Mouse (Mus musculus) midbrain, postnatal 0 days (tissue): ENCODE measurements at regions not wholly inside any gene's neighbourhood (a gene's known extent, or its start where the extent isn't known, plus 50 kb on each side); places are given as distances from the start of the nearest gene placed in this dataset.

Source experiments
- ATAC-seq: fragments of 200-750 bp; cut with Nextera tagmentation; 2 replicates; pipeline ENCODE4 v1.8.0; 2017; ENCODE audit warnings: moderate number of reproducible peaks, mild to moderate bottlenecking, moderate TSS enrichment, moderate library complexity; ENCODE audit not compliant: low FRiP score
- DNase-seq: peaks from one replicate; pipeline ENCODE4 v3.0.0-alpha.2; 2015; ENCODE audit warnings: low spot score
- H3K27ac ChIP-seq: fragments of 300-500 bp; sonication (generic); 2 replicates; pipeline ENCODE4 v1.5.1; 2014; ENCODE audit warnings: low read depth, mild to moderate bottlenecking, low read length, mixed read lengths
- H3K27me3 ChIP-seq: fragments of 300-500 bp; sonication (generic); 2 replicates; pipeline ENCODE4 v1.6.1; 2014; ENCODE audit warnings: low read length, control low read depth, mixed read lengths; ENCODE audit not compliant: insufficient read depth
- H3K36me3 ChIP-seq: fragments of 300-500 bp; sonication (generic); 2 replicates; pipeline ENCODE4 v1.6.1; 2014; ENCODE audit warnings: low read length, control low read depth, mixed read lengths; ENCODE audit not compliant: insufficient read depth
- H3K4me1 ChIP-seq: fragments of 300-500 bp; sonication (generic); 2 replicates; pipeline ENCODE4 v1.6.1; 2014; ENCODE audit warnings: mild to moderate bottlenecking, control low read depth, antibody characterized with exemption, low read length, mixed read lengths; ENCODE audit not compliant: insufficient read depth
- H3K4me2 ChIP-seq: fragments of 300-500 bp; sonication (generic); 2 replicates; pipeline ENCODE4 v1.6.1; 2014; ENCODE audit warnings: low read depth, mild to moderate bottlenecking, low read length, mixed read lengths; ENCODE audit not compliant: poor library complexity, severe bottlenecking
- H3K4me3 ChIP-seq: fragments of 300-500 bp; sonication (generic); 2 replicates; pipeline ENCODE4 v1.5.1; 2014; ENCODE audit warnings: low read depth, mild to moderate bottlenecking, low read length, moderate library complexity
- H3K9ac ChIP-seq: fragments of 300-500 bp; sonication (generic); replicated peaks from 2 replicates; pipeline ENCODE4 v1.6.1; 2014; ENCODE audit warnings: mild to moderate bottlenecking, low read length, moderate library complexity, mixed read lengths; ENCODE audit not compliant: poor library complexity, severe bottlenecking
- H3K9me3 ChIP-seq: fragments of 300-500 bp; sonication (generic); 2 replicates; pipeline ENCODE4 v1.6.1; 2016; ENCODE audit warnings: low read length, control low read depth
- CTCF ChIP-seq: IDR thresholded peaks from 2 replicates; pipeline ENCODE4 v1.5.1; 2016; ENCODE audit warnings: antibody characterized with exemption, mild to moderate bottlenecking
- WGBS: fragments of 180-500 bp; shearing (Covaris S2); extraction: QIAGEN DNeasy Blood & Tissue Kit; methylation state at CpG from one replicate; pipeline ENCODE4 v1.1.7; 2014; 5-methylcytosine and 5-hydroxymethylcytosine counted together

- no peaks in the 10 kb centered on the region for H3K27me3 ChIP-seq
- H3K9me3 ChIP-seq = no peaks in the 10 kb centered on the region
- no peak overlapping the region for H3K9ac ChIP-seq
- H3K36me3 ChIP-seq = no peaks in the 10 kb centered on the region
- no peak overlapping the region for H3K4me2 ChIP-seq
- no peak overlapping the region for H3K27ac ChIP-seq
- WGBS = 83% methylated on average over 9 of the region's 9 CpGs
- no peak overlapping the region for H3K4me3 ChIP-seq
- no peaks in the 10 kb centered on the region for H3K4me1 ChIP-seq
- DNase-seq (no peak), ATAC-seq (no peak)
- no peak for TF ChIP-seq CTCF
Observed at GRCm38 (mm10) chr1:186909518-186910105, 57.6 kb upstream of the D1Pas1 start.

- no peaks in the 10 kb centered on the region for H3K36me3 ChIP-seq
- no peak overlapping the region for H3K4me2 ChIP-seq
- no peaks in the 10 kb centered on the region for H3K27me3 ChIP-seq
- DNase-seq (no peak), ATAC-seq (no peak)
- no peak overlapping the region for H3K4me3 ChIP-seq
- no peak for TF ChIP-seq CTCF
- 76% methylated on average over 9 of the region's 9 CpGs for WGBS
- no peak overlapping the region for H3K27ac ChIP-seq
- no peak overlapping the region for H3K9ac ChIP-seq
- H3K4me1 ChIP-seq = no peaks in the 10 kb centered on the region
- no peaks in the 10 kb centered on the region for H3K9me3 ChIP-seq
Observed at GRCm38 (mm10) chr1:186909073-186909472, 58.1 kb upstream of the D1Pas1 start.

- Histone ChIP-seq H3K4me2 (no peak overlapping the region), H3K27me3 (no peaks in the 10 kb centered on the region), H3K27ac (no peak overlapping the region), H3K36me3 (no peaks in the 10 kb centered on the region), H3K9ac (no peak overlapping the region), H3K4me3 (no peak overlapping the region), H3K9me3 (no peaks in the 10 kb centered on the region), H3K4me1 (no peaks in the 10 kb centered on the region)
- TF ChIP-seq CTCF = no peak
- WGBS = 83% methylated on average over 9 of the region's 10 CpGs
- no peak for DNase-seq
- no peak for ATAC-seq
Observed at GRCm38 (mm10) chr1:186907409-186908170, 59.6 kb upstream of the D1Pas1 start.

GRCm38 (mm10) chr1:186905942-186906341 is 61.3 kb upstream of the D1Pas1 start:
- Histone ChIP-seq H3K36me3 (no peaks in the 10 kb centered on the region), H3K4me1 (no peaks in the 10 kb centered on the region), H3K4me3 (no peak overlapping the region), H3K4me2 (no peak overlapping the region), H3K9ac (no peak overlapping the region), H3K9me3 (no peaks in the 10 kb centered on the region), H3K27ac (no peak overlapping the region), H3K27me3 (no peaks in the 10 kb centered on the region)
- 92% methylated on average over 7 of the region's 7 CpGs for WGBS
- ATAC-seq = no peak
- no peak for TF ChIP-seq CTCF
- no peak for DNase-seq

- Histone ChIP-seq H3K27me3 (no peaks in the 10 kb centered on the region), H3K4me3 (no peak overlapping the region), H3K9me3 (no peaks in the 10 kb centered on the region), H3K9ac (no peak overlapping the region), H3K4me1 (no peaks in the 10 kb centered on the region), H3K4me2 (no peak overlapping the region), H3K36me3 (no peaks in the 10 kb centered on the region), H3K27ac (no peak overlapping the region)
- ATAC-seq = no peak
- no peak for DNase-seq
- no peak for TF ChIP-seq CTCF
- 80% methylated on average over 6 of the region's 6 CpGs for WGBS
Observed at GRCm38 (mm10) chr1:186901548-186901947, 65.7 kb upstream of the D1Pas1 start.

- no peak overlapping the region for H3K9ac ChIP-seq
- no peaks in the 10 kb centered on the region for H3K36me3 ChIP-seq
- no peaks in the 10 kb centered on the region for H3K9me3 ChIP-seq
- ATAC-seq (no peak), DNase-seq (peak; percentile 49)
- H3K27ac ChIP-seq = no peak overlapping the region
- no peaks in the 10 kb centered on the region for H3K4me1 ChIP-seq
- H3K27me3 ChIP-seq = no peaks in the 10 kb centered on the region
- 51% methylated on average over 8 of the region's 8 CpGs for WGBS
- no peak overlapping the region for H3K4me3 ChIP-seq
- TF ChIP-seq CTCF = no peak
- no peak overlapping the region for H3K4me2 ChIP-seq
Observed at GRCm38 (mm10) chr1:186898203-186898602, 69.0 kb upstream of the D1Pas1 start.
